Mouse (Mus musculus) limb, embryonic 12.5 days (tissue): ENCODE measurements at regions not wholly inside any gene's neighbourhood (a gene's known extent, or its start where the extent isn't known, plus 50 kb on each side); places are given as distances from the start of the nearest gene placed in this dataset.

Experiments used
- ATAC-seq: fragments of 200-750 bp; cut with Nextera tagmentation; 2 replicates; pipeline ENCODE4 v1.8.0; 2017; ENCODE audit warnings: low read depth, moderate TSS enrichment; ENCODE audit not compliant: insufficient number of reproducible peaks, insufficient read depth, low FRiP score, low TSS enrichment
- H3K27ac ChIP-seq: fragments of 300-500 bp; sonication (generic); 2 replicates; pipeline ENCODE4 v1.5.1; 2016; ENCODE audit warnings: mild to moderate bottlenecking, moderate library complexity
- H3K27me3 ChIP-seq: fragments of 300-500 bp; sonication (generic); 2 replicates; pipeline ENCODE4 v1.6.1; 2016; ENCODE audit warnings: mild to moderate bottlenecking, moderate library complexity
- H3K36me3 ChIP-seq: fragments of 300-500 bp; sonication (generic); 2 replicates; pipeline ENCODE4 v1.6.1; 2016; ENCODE audit warnings: mild to moderate bottlenecking, moderate library complexity
- H3K4me1 ChIP-seq: fragments of 300-500 bp; sonication (generic); replicated peaks from 2 replicates; pipeline ENCODE4 v1.6.1; 2016
- H3K4me2 ChIP-seq: fragments of 300-500 bp; sonication (generic); 2 replicates; pipeline ENCODE4 v1.6.1; 2016; ENCODE audit warnings: mild to moderate bottlenecking, moderate library complexity
- H3K4me3 ChIP-seq: fragments of 300-500 bp; sonication (generic); replicated peaks from 2 replicates; pipeline ENCODE4 v1.5.1; 2016; ENCODE audit warnings: mild to moderate bottlenecking
- H3K9ac ChIP-seq: fragments of 300-500 bp; sonication (generic); replicated peaks from 2 replicates; pipeline ENCODE4 v1.6.1; 2016; ENCODE audit warnings: mild to moderate bottlenecking, moderate library complexity
- H3K9me3 ChIP-seq: fragments of 300-500 bp; sonication (generic); 2 replicates; pipeline ENCODE4 v1.6.1; 2016; ENCODE audit warnings: mild to moderate bottlenecking, moderate library complexity
- WGBS: fragments of 180-500 bp; shearing (Covaris S2); methylation state at CpG from one replicate; pipeline ENCODE4 v1.1.7; 2016; 5-methylcytosine and 5-hydroxymethylcytosine counted together

DNA sequence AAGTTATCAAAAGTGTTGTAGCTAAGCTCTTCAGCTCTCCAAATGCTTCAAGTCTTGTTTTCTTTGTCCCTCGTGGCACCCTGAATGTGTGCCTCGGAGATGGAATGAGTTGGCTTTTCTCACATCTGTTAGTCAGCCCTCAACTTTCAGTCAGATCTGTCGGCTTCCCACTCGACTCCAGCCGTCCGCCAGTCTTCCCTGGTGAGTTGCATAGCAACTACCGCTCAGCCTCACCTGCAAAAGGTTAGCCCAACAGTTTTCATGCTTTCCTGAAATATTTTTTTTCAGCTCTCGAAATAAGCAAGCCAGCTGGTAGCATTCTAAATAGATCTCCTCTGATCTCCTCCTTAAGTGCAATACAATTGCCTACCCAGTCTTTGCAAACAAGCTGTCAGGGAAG is 601.2 kb downstream of the Dok5 start:
- no peak overlapping the region for H3K9ac ChIP-seq
- no peak for ATAC-seq
- no peaks in the 10 kb centered on the region for H3K36me3 ChIP-seq
- H3K27ac ChIP-seq: no peak overlapping the region
- WGBS: 87% methylated on average over 8 of the region's 8 CpGs
- no peaks in the 10 kb centered on the region for H3K27me3 ChIP-seq
- H3K4me1 ChIP-seq: no peaks in the 10 kb centered on the region; the same call in 1 of the 2 replicates
- no peak overlapping the region for H3K4me2 ChIP-seq
- no peak overlapping the region for H3K4me3 ChIP-seq
- H3K9me3 ChIP-seq: peaks cover 3% of the 10 kb centered on the region; the same call in 1 of the 2 replicates

GRCm38 (mm10) chr2:171331529-171331928 is 599.9 kb downstream of the Dok5 start:
- 87% methylated on average over 3 of the region's 3 CpGs for WGBS
- Histone ChIP-seq H3K4me1 (no peaks in the 10 kb centered on the region), H3K9ac (no peak overlapping the region), H3K36me3 (no peaks in the 10 kb centered on the region), H3K27me3 (no peaks in the 10 kb centered on the region), H3K4me2 (no peak overlapping the region), H3K4me3 (no peak overlapping the region), H3K9me3 (peaks cover 3% of the 10 kb centered on the region; the same call in 1 of the 2 replicates), H3K27ac (no peak overlapping the region)
- no peak for ATAC-seq

DNA sequence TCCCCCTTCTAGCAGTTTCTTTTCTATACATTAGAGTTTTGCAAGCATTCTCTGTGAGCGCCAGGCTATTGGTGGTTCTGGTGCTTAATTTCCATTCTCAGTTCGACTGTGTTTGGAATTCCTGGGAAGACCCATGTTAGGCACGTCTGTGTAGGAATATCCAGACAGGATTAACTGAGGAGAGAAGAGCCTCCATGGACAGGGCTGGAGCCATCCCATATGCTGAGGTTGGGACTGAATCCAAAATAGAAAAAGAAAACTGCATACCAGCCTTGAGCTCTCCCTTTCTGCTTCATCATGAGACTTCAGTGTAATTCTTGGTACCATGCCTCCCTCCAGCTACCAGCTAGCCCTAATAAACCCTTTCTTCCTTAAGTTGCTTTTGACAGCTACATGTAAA is 595.3 kb downstream of the Dok5 start:
- H3K9ac ChIP-seq: no peak overlapping the region
- no peaks in the 10 kb centered on the region for H3K9me3 ChIP-seq
- no peaks in the 10 kb centered on the region for H3K4me1 ChIP-seq
- 75% methylated on average over 3 of the region's 3 CpGs for WGBS
- H3K27ac ChIP-seq: no peak overlapping the region
- no peaks in the 10 kb centered on the region for H3K27me3 ChIP-seq
- no peaks in the 10 kb centered on the region for H3K36me3 ChIP-seq
- H3K4me3 ChIP-seq: no peak overlapping the region
- H3K4me2 ChIP-seq: no peak overlapping the region
- ATAC-seq: no peak

- no peak overlapping the region for H3K4me2 ChIP-seq
- no peaks in the 10 kb centered on the region for H3K36me3 ChIP-seq
- peaks cover 7% of the 10 kb centered on the region for H3K4me1 ChIP-seq
- H3K4me3 ChIP-seq: no peak overlapping the region
- 85% methylated on average over 4 of the region's 4 CpGs for WGBS
- no peaks in the 10 kb centered on the region for H3K27me3 ChIP-seq
- no peaks in the 10 kb centered on the region for H3K9me3 ChIP-seq
- no peak overlapping the region for H3K9ac ChIP-seq
- H3K27ac ChIP-seq: no peak overlapping the region
- ATAC-seq: no peak
Observed at GRCm38 (mm10) chr2:171308486-171308885, 576.9 kb downstream of the Dok5 start.

GRCm38 (mm10) chr2:171306000-171306399 is 574.4 kb downstream of the Dok5 start:
- 33% methylated on average over 12 of the region's 12 CpGs for WGBS
- H3K4me1 ChIP-seq: peaks cover 7% of the 10 kb centered on the region
- H3K4me3 ChIP-seq: no peak overlapping the region
- no peak for ATAC-seq
- no peaks in the 10 kb centered on the region for H3K9me3 ChIP-seq
- no peaks in the 10 kb centered on the region for H3K36me3 ChIP-seq
- H3K4me2 ChIP-seq: peak overlapping the region; percentile 38
- no peaks in the 10 kb centered on the region for H3K27me3 ChIP-seq
- no peak overlapping the region for H3K27ac ChIP-seq
- no peak overlapping the region for H3K9ac ChIP-seq

GRCm38 (mm10) chr2:171298519-171298918 is 566.9 kb downstream of the Dok5 start:
- H3K27me3 ChIP-seq: no peaks in the 10 kb centered on the region
- WGBS: 33% methylated on average over 5 of the region's 5 CpGs
- H3K4me3 ChIP-seq: no peak overlapping the region
- no peak overlapping the region for H3K9ac ChIP-seq
- 0 out of 2 replicates have a peak, but pooled peaks cover 4% of the 10 kb centered on the region for H3K4me1 ChIP-seq
- no peaks in the 10 kb centered on the region for H3K9me3 ChIP-seq
- no peak overlapping the region for H3K27ac ChIP-seq
- no peaks in the 10 kb centered on the region for H3K36me3 ChIP-seq
- no peak overlapping the region for H3K4me2 ChIP-seq
- no peak for ATAC-seq

DNA sequence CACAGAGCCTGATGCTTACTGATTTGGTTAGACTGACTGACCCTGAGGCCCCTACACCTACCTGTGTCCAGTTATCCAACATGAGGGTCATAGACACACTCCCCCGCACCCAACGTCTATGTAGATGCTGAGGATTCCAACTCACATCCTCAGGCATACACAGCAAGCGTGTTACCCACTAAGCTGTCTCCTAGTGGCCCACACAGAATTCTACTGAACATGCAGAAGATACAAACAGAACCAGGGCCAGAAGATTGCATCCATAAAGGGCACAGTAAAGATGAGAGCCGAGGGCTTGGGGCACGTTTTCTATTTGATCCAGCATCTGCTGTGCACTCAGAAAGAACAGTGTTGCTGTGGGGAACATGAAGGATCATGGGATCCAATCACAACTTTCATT is 564.0 kb downstream of the Dok5 start:
- ATAC-seq: no peak
- Histone ChIP-seq H3K9me3 (no peaks in the 10 kb centered on the region), H3K27ac (no peak overlapping the region), H3K4me1 (0 out of 2 replicates have a peak, but pooled peaks cover 4% of the 10 kb centered on the region), H3K36me3 (no peaks in the 10 kb centered on the region), H3K9ac (no peak overlapping the region), H3K4me3 (no peak overlapping the region), H3K27me3 (no peaks in the 10 kb centered on the region), H3K4me2 (no peak overlapping the region)
- whole genome bisulfite sequencing: 91% methylated on average over 5 of the region's 5 CpGs

GRCm38 (mm10) chr2:171292579-171292978 is 561.0 kb downstream of the Dok5 start:
- no peak for ATAC-seq
- H3K4me3 ChIP-seq: no peak overlapping the region
- no peaks in the 10 kb centered on the region for H3K27me3 ChIP-seq
- H3K27ac ChIP-seq: no peak overlapping the region
- no peak overlapping the region for H3K4me2 ChIP-seq
- no peaks in the 10 kb centered on the region for H3K9me3 ChIP-seq
- no peaks in the 10 kb centered on the region for H3K36me3 ChIP-seq
- H3K9ac ChIP-seq: no peak overlapping the region
- H3K4me1 ChIP-seq: no peaks in the 10 kb centered on the region

- H3K36me3 ChIP-seq: no peaks in the 10 kb centered on the region
- ATAC-seq: no peak
- peaks cover 15% of the 10 kb centered on the region for H3K4me1 ChIP-seq
- WGBS: 20% methylated on average over 6 of the region's 6 CpGs
- no peak overlapping the region for H3K9ac ChIP-seq
- H3K27me3 ChIP-seq: no peaks in the 10 kb centered on the region
- H3K4me3 ChIP-seq: no peak overlapping the region
- H3K9me3 ChIP-seq: peaks cover 9% of the 10 kb centered on the region
- 0 out of 2 replicates have a peak overlapping the region, but pooled peaks have one; percentile 13 for H3K27ac ChIP-seq
- H3K4me2 ChIP-seq: no peak overlapping the region
Observed at GRCm38 (mm10) chr2:171285719-171286394, 554.2 kb downstream of the Dok5 start.

DNA sequence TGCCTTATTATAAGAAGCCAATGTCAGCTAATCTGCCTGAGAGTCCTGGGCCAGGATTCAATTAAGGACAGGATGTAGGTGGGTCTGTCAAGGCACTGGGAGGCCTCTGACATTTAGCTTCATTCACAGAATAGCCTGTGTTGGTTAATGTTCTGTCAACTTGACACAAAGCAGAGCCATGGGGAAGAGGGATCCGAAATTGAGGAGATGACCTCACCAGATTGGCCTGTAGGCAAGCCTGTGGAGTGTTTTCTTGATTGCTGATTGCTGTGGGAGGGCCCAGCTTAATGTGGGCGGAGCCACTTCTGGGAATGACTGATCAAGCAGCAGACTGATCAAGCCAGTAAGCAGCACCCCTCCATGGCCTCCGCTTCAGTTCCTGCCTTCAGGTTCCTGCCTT is 548.5 kb downstream of the Dok5 start:
- H3K36me3 ChIP-seq: no peaks in the 10 kb centered on the region
- 62% methylated on average over 3 of the region's 3 CpGs for WGBS
- no peak for ATAC-seq

GRCm38 (mm10) chr2:171279319-171279718 is 547.7 kb downstream of the Dok5 start:
- Histone ChIP-seq H3K4me3 (no peak overlapping the region), H3K9me3 (peaks cover 14% of the 10 kb centered on the region), H3K4me1 (no peaks in the 10 kb centered on the region), H3K36me3 (no peaks in the 10 kb centered on the region), H3K27ac (no peak overlapping the region), H3K4me2 (no peak overlapping the region), H3K9ac (no peak overlapping the region), H3K27me3 (no peaks in the 10 kb centered on the region)
- WGBS: 91% methylated on average over 3 of the region's 3 CpGs
- no peak for ATAC-seq

More for the DNA sequence above, 548.5 kb downstream of the Dok5 start:
- Histone ChIP-seq H3K27ac (no peak overlapping the region), H3K9ac (no peak overlapping the region), H3K4me1 (no peaks in the 10 kb centered on the region), H3K9me3 (peaks cover 14% of the 10 kb centered on the region), H3K4me2 (no peak overlapping the region), H3K27me3 (no peaks in the 10 kb centered on the region), H3K4me3 (no peak overlapping the region)

DNA sequence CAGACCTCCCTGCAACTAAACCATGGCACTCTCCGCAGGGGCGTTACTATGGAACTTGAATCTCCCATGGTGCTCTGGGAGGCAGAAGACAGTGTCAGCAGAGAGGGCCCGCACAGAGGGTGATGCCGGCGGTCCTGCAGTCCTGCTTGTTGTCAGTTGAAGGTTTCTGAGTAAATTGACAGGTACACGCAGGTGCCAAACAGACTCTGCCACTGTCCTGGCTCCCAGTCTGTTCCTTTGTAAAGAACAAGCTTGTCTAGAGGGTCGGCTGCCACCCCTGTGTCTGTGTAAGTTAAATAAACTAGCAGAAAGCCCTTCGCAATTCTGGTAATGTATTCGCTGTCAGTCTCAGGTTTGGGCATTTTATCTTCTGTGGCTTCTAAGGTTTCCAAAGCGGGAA is 521.6 kb downstream of the Dok5 start:
- H3K9me3 ChIP-seq: no peaks in the 10 kb centered on the region
- H3K4me2 ChIP-seq: no peak overlapping the region

More for the DNA sequence above, 521.6 kb downstream of the Dok5 start:
- ATAC-seq: no peak
- Histone ChIP-seq H3K4me1 (peaks cover 6% of the 10 kb centered on the region; the same call in 1 of the 2 replicates), H3K27me3 (no peaks in the 10 kb centered on the region), H3K4me3 (no peak overlapping the region), H3K27ac (no peak overlapping the region), H3K36me3 (no peaks in the 10 kb centered on the region), H3K9ac (no peak overlapping the region)
- WGBS: 48% methylated on average over 10 of the region's 10 CpGs
